Mouse (Mus musculus): ENCODE data around the gene Homer1.

DNA sequence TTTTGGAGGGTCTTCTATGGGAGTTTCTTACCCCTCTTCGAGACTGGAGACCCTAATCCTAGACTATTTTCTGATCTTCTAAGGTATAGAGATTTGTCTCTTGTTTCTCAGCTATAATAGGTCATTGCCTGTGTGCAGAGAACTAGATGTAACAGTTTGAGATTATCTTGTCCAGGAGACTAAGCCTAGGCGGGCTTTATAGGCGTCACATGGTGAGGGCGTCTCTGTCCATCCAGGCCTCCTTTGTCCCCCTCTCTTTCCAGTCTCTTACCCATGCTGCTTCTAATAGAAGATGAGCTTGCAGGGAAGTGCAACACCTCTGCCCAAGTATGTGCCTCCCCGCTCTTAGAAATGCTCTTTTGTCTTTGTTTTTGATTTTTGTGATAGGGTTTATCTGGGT is 83.7 kb downstream of the Homer1 start:
- TF ChIP-seq POLR2A (IDR thresholded peaks at IDR 0.05; ENCODE audit: low read depth, low read length) (no peak), CTCF (IDR thresholded peaks at IDR 0.05; ENCODE audit: borderline replicate concordance, insufficient read depth, low read length) (no peak)
